In genomic region chr7:67443001-67443555, GRCm38 (mm10) we compare ENCODE assay signal across 8 mouse cellular contexts.
DNase-seq lines count a peak whose midpoint lies in the region; ATAC-seq and TF ChIP-seq lines count a peak whose summit lies in the region.

No protein-coding gene starts in this region.

- H3K27me3 ChIP-seq in kidney, embryonic 15.5 days: no peaks in the 10 kb centered on the region
- H3K27me3 ChIP-seq in forebrain, embryonic 11.5 days (ENCODE audit: control insufficient read depth, insufficient read depth, low read length): no peaks in the 10 kb centered on the region
- H3K27me3 ChIP-seq in intestine, embryonic 16.5 days (replicated peaks; ENCODE audit: control insufficient read depth, insufficient read depth, low read length): no peaks in the 10 kb centered on the region
- no peaks in the 10 kb centered on the region for H3K27me3 ChIP-seq in midbrain, embryonic 15.5 days (replicated peaks)
- no peaks in the 10 kb centered on the region for H3K27me3 ChIP-seq in kidney, adult 2 months (replicated peaks; ENCODE audit: control insufficient read depth, insufficient read depth, low read length)

- no peak overlapping the region for H3K4me3 ChIP-seq in kidney, embryonic 15.5 days (replicated peaks)
- no peak overlapping the region for H3K4me3 ChIP-seq in forebrain, embryonic 11.5 days (ENCODE audit: low read depth, low read length)
- H3K4me3 ChIP-seq in intestine, embryonic 16.5 days (ENCODE audit: low read length): 0 out of 2 replicates have a peak overlapping the region, but pooled peaks have one; percentile 1
- H3K4me3 ChIP-seq in midbrain, embryonic 15.5 days: no peak overlapping the region
- H3K4me3 ChIP-seq in kidney, adult 2 months (ENCODE audit: insufficient read depth, low read depth, low read length): no peak overlapping the region

- H3K4me2 ChIP-seq in kidney, embryonic 15.5 days: peak overlapping the region; percentile 41
- no peak overlapping the region for H3K4me2 ChIP-seq in forebrain, embryonic 11.5 days (ENCODE audit: low read depth, low read length, severe bottlenecking)
- 0 out of 2 replicates have a peak overlapping the region, but pooled peaks have one; percentile 10 for H3K4me2 ChIP-seq in intestine, embryonic 16.5 days (ENCODE audit: low read depth, low read length)
- H3K4me2 ChIP-seq in midbrain, embryonic 15.5 days: peak overlapping the region; percentile 23

- DNase-seq in kidney, postnatal 14 days: no peak
- DNase-seq in adrenal gland, postnatal 14 days: peak; percentile 70
- DNase-seq in forebrain, embryonic 11.5 days (ENCODE audit: low spot score): no peak
- no peak for DNase-seq in B cell, adult 2 months
- no peak for DNase-seq in kidney, adult 2 months

- H3K4me1 ChIP-seq in kidney, embryonic 15.5 days: peaks cover 40% of the 10 kb centered on the region
- peaks cover 8% of the 10 kb centered on the region; the same call in 1 of the 2 replicates for H3K4me1 ChIP-seq in forebrain, embryonic 11.5 days (replicated peaks; ENCODE audit: control insufficient read depth, insufficient read depth, low read length)
- H3K4me1 ChIP-seq in intestine, embryonic 16.5 days (ENCODE audit: control insufficient read depth, insufficient read depth, low read length): peaks cover 18% of the 10 kb centered on the region
- H3K4me1 ChIP-seq in midbrain, embryonic 15.5 days: peaks cover 41% of the 10 kb centered on the region
- 0 out of 2 replicates have a peak, but pooled peaks cover 2% of the 10 kb centered on the region for H3K4me1 ChIP-seq in kidney, adult 2 months (ENCODE audit: control insufficient read depth, insufficient read depth, low read length)

- H3K27ac ChIP-seq in kidney, embryonic 15.5 days: peak overlapping the region; percentile 54
- H3K27ac ChIP-seq in forebrain, embryonic 11.5 days (ENCODE audit: low read depth, low read length): no peak overlapping the region
- peak overlapping the region; percentile 10; the same call in 1 of the 2 replicates for H3K27ac ChIP-seq in intestine, embryonic 16.5 days (ENCODE audit: low read length)
- H3K27ac ChIP-seq in midbrain, embryonic 15.5 days: peak overlapping the region; percentile 78
- H3K27ac ChIP-seq in kidney, adult 2 months (ENCODE audit: insufficient read depth, low read depth, low read length): no peak overlapping the region

- ATAC-seq in kidney, embryonic 15.5 days (replicated peaks; ENCODE audit: low FRiP score): peak; percentile 63
- no peak for ATAC-seq in forebrain, embryonic 11.5 days (replicated peaks; ENCODE audit: low FRiP score)
- ATAC-seq in intestine, embryonic 16.5 days: peak; percentile 53; the same call in 1 of the 2 replicates
- ATAC-seq in midbrain, embryonic 15.5 days (replicated peaks): peak; percentile 38; the same call in 1 of the 2 replicates

- H3K9me3 ChIP-seq in kidney, embryonic 15.5 days (replicated peaks): no peaks in the 10 kb centered on the region
- H3K9me3 ChIP-seq in forebrain, embryonic 11.5 days (ENCODE audit: control insufficient read depth, low read length): no peaks in the 10 kb centered on the region
- H3K9me3 ChIP-seq in intestine, embryonic 16.5 days (ENCODE audit: control insufficient read depth, low read length): no peaks in the 10 kb centered on the region
- no peaks in the 10 kb centered on the region for H3K9me3 ChIP-seq in midbrain, embryonic 15.5 days

- 18% methylated on average over 12 of the region's 12 CpGs for WGBS in kidney, embryonic 15.5 days
- WGBS in forebrain, embryonic 11.5 days: 44% methylated on average over 12 of the region's 12 CpGs
- 13% methylated on average over 12 of the region's 12 CpGs for WGBS in intestine, embryonic 16.5 days
- WGBS in midbrain, embryonic 15.5 days: 21% methylated on average over 12 of the region's 12 CpGs
- WGBS in kidney, adult 2 months: 44% methylated on average over 12 of the region's 12 CpGs

- no peaks in the 10 kb centered on the region for H3K36me3 ChIP-seq in kidney, embryonic 15.5 days
- no peaks in the 10 kb centered on the region for H3K36me3 ChIP-seq in forebrain, embryonic 11.5 days (ENCODE audit: control insufficient read depth, insufficient read depth, low read length)
- no peaks in the 10 kb centered on the region for H3K36me3 ChIP-seq in intestine, embryonic 16.5 days (ENCODE audit: control insufficient read depth, insufficient read depth, low read length)
- H3K36me3 ChIP-seq in midbrain, embryonic 15.5 days (replicated peaks): no peaks in the 10 kb centered on the region
- no peaks in the 10 kb centered on the region for H3K36me3 ChIP-seq in kidney, adult 2 months (ENCODE audit: control insufficient read depth, insufficient read depth, low read length)

- no peak for TF ChIP-seq POLR2A in kidney, adult 2 months (IDR thresholded peaks at IDR 0.05; ENCODE audit: low read depth, low read length)

- no peak overlapping the region for H3K9ac ChIP-seq in kidney, embryonic 15.5 days
- peak overlapping the region; percentile 20; the same call in 1 of the 2 replicates for H3K9ac ChIP-seq in forebrain, embryonic 11.5 days (ENCODE audit: low read length)
- H3K9ac ChIP-seq in intestine, embryonic 16.5 days (ENCODE audit: low read depth, low read length): peak overlapping the region; percentile 30; the same call in 1 of the 2 replicates
- H3K9ac ChIP-seq in midbrain, embryonic 15.5 days: peak overlapping the region; percentile 15; the same call in 1 of the 2 replicates

- TF ChIP-seq CTCF in kidney, adult 2 months (conservative IDR thresholded peaks at IDR 0.05; ENCODE audit: insufficient read depth, insufficient read length, low read depth, low read length): no peak

Comparison
In these comparisons a context has a peak if more than half of its experiments do, and no peak if none do; other contexts are left out.
1. H3K27ac ChIP-seq: peak in kidney, embryonic 15.5 days (single experiment), intestine, embryonic 16.5 days (single experiment) and midbrain, embryonic 15.5 days (single experiment); none in forebrain, embryonic 11.5 days (single experiment) and kidney, adult 2 months (single experiment).